Mouse (Mus musculus): ENCODE data around the gene Pkhd1. TPM values are rescaled to one million over a fixed set of nuclear protein-coding genes. Genes with fewer than 3 reads are reported as not detected.
A peak's percentile ranks its signal among the peaks of the same experiment; 100 is the strongest.

Pkhd1 gene
- polyA plus RNA-seq, 1 experiment from 2014 or later: not detected

DNA sequence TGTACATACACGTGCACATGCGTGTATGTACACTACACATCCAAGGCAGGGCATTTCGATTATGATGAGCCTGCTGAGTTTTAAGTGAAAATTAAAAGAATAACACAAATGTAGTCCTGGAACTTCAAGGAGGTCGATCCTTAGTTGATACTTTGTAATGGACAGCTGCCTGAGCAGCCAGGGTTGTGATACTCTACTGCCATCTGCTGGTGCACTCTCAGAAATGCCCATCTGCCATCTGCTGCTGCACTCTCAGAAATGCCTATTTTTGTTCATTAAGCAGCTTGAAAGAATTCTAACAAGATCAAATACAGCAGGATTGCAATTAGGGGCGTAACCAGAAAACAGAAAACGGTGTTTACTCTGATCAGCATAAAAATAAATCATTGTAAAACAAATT lies 63.5 kb downstream of the Pkhd1 start:
- Histone ChIP-seq H3K4me2 (no peak overlapping the region), H3K27ac (ENCODE audit: low read depth, low read length) (no peak overlapping the region), H3K36me3 (ENCODE audit: control insufficient read depth, insufficient read depth, low read length) (no peaks in the 10 kb centered on the region), H3K9ac (ENCODE audit: low read depth, low read length) (no peak overlapping the region), H3K27me3 (ENCODE audit: control insufficient read depth, insufficient read depth, low read length) (no peaks in the 10 kb centered on the region), H3K9me3 (replicated peaks; ENCODE audit: control insufficient read depth, low read length) (no peaks in the 10 kb centered on the region), H3K4me3 (ENCODE audit: low read depth, low read length) (no peak overlapping the region), H3K4me1 (ENCODE audit: control insufficient read depth, insufficient read depth, low read length) (no peaks in the 10 kb centered on the region)
- ATAC-seq (replicated peaks; ENCODE audit: insufficient number of reproducible peaks, low FRiP score, low TSS enrichment): no peak; the same call in 1 of the 2 replicates
- 34% methylated on average over 6 of the region's 6 CpGs for WGBS (ENCODE audit: insufficient replicate concordance)

DNA sequence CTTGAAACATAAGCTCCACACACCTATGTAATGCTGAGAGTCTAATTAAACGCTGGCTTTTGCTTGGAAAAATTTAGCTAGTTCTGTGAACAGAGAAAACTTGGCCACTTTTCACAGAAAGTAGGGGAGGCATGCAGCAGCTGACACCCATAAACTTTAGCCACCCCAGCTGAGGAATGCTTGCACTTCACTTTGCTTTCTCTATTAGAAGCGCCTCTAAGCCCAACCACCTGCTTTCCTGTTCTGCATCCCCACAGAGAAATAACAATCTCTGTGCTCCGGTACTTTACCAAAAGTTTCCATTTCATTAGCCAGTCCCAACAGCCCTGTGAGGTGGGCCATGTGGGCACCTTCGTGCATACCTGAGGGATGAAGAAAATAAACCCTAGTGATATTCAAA lies 66.5 kb downstream of the Pkhd1 start:
- WGBS (ENCODE audit: insufficient replicate concordance): 58% methylated on average over 4 of the region's 4 CpGs

DNA sequence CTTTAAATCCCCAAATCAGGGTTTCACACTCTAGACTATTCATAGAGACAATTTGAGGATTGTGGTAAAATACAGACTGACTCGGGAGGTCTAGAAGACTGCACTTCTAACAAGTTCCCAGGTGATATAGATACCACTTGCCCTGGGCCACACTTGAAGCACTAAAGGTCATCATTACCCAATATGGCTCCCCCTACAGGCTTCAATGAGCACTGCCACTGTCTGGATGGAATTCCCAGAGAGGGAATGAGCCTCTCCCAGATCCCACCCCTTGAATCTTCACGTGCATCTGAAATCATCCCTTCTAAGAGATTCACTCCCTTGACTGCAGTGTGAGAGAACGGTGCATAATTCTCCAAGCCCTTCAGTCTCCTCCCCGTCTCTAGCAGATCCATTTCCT lies 73.3 kb downstream of the Pkhd1 start:
- no peak overlapping the region for H3K4me3 ChIP-seq (ENCODE audit: low read depth, low read length)
- H3K9me3 ChIP-seq (replicated peaks; ENCODE audit: control insufficient read depth, low read length): no peaks in the 10 kb centered on the region
- no peaks in the 10 kb centered on the region for H3K36me3 ChIP-seq (ENCODE audit: control insufficient read depth, insufficient read depth, low read length)
- no peaks in the 10 kb centered on the region for H3K27me3 ChIP-seq (ENCODE audit: control insufficient read depth, insufficient read depth, low read length)
- no peak overlapping the region for H3K27ac ChIP-seq (ENCODE audit: low read depth, low read length)
- H3K4me2 ChIP-seq: no peak overlapping the region
- no peaks in the 10 kb centered on the region for H3K4me1 ChIP-seq (ENCODE audit: control insufficient read depth, insufficient read depth, low read length)
- H3K9ac ChIP-seq (ENCODE audit: low read depth, low read length): no peak overlapping the region
- 58% methylated on average over 4 of the region's 4 CpGs for WGBS (ENCODE audit: insufficient replicate concordance)
- ATAC-seq (replicated peaks; ENCODE audit: insufficient number of reproducible peaks, low FRiP score, low TSS enrichment): no peak

More for the DNA sequence above, 66.5 kb downstream of the Pkhd1 start:
- Histone ChIP-seq H3K4me3 (ENCODE audit: low read depth, low read length) (no peak overlapping the region), H3K9me3 (replicated peaks; ENCODE audit: control insufficient read depth, low read length) (no peaks in the 10 kb centered on the region), H3K9ac (ENCODE audit: low read depth, low read length) (no peak overlapping the region), H3K4me1 (ENCODE audit: control insufficient read depth, insufficient read depth, low read length) (no peaks in the 10 kb centered on the region), H3K4me2 (no peak overlapping the region), H3K27ac (ENCODE audit: low read depth, low read length) (no peak overlapping the region), H3K36me3 (ENCODE audit: control insufficient read depth, insufficient read depth, low read length) (no peaks in the 10 kb centered on the region), H3K27me3 (ENCODE audit: control insufficient read depth, insufficient read depth, low read length) (no peaks in the 10 kb centered on the region)
- ATAC-seq (replicated peaks; ENCODE audit: insufficient number of reproducible peaks, low FRiP score, low TSS enrichment): no peak

- WGBS (ENCODE audit: insufficient replicate concordance): 60% methylated on average over 7 of the region's 7 CpGs
- no peak overlapping the region for H3K9ac ChIP-seq (ENCODE audit: low read depth, low read length)
- no peak overlapping the region for H3K27ac ChIP-seq (ENCODE audit: low read depth, low read length)
- H3K9me3 ChIP-seq (replicated peaks; ENCODE audit: control insufficient read depth, low read length): no peaks in the 10 kb centered on the region
- no peak for ATAC-seq (replicated peaks; ENCODE audit: insufficient number of reproducible peaks, low FRiP score, low TSS enrichment)
- no peak overlapping the region for H3K4me3 ChIP-seq (ENCODE audit: low read depth, low read length)
- H3K4me2 ChIP-seq: no peak overlapping the region
- no peaks in the 10 kb centered on the region for H3K4me1 ChIP-seq (ENCODE audit: control insufficient read depth, insufficient read depth, low read length)
- H3K36me3 ChIP-seq (ENCODE audit: control insufficient read depth, insufficient read depth, low read length): no peaks in the 10 kb centered on the region
- no peaks in the 10 kb centered on the region for H3K27me3 ChIP-seq (ENCODE audit: control insufficient read depth, insufficient read depth, low read length)
These were observed 104.3 kb downstream of the Pkhd1 start for GRCm38 (mm10) chr1:20513364-20514084.

- H3K9me3 ChIP-seq (replicated peaks; ENCODE audit: control insufficient read depth, low read length): no peaks in the 10 kb centered on the region
- H3K4me1 ChIP-seq (ENCODE audit: control insufficient read depth, insufficient read depth, low read length): no peaks in the 10 kb centered on the region
- no peak overlapping the region for H3K4me3 ChIP-seq (ENCODE audit: low read depth, low read length)
- no peaks in the 10 kb centered on the region for H3K36me3 ChIP-seq (ENCODE audit: control insufficient read depth, insufficient read depth, low read length)
- H3K4me2 ChIP-seq: no peak overlapping the region
- no peak for ATAC-seq (replicated peaks; ENCODE audit: insufficient number of reproducible peaks, low FRiP score, low TSS enrichment)
- no peaks in the 10 kb centered on the region for H3K27me3 ChIP-seq (ENCODE audit: control insufficient read depth, insufficient read depth, low read length)
- H3K27ac ChIP-seq (ENCODE audit: low read depth, low read length): no peak overlapping the region
- 79% methylated on average over 1 of the region's 1 CpGs for WGBS (ENCODE audit: insufficient replicate concordance)
- no peak overlapping the region for H3K9ac ChIP-seq (ENCODE audit: low read depth, low read length)
These were observed 118.9 kb downstream of the Pkhd1 start for GRCm38 (mm10) chr1:20498965-20499364.

- Histone ChIP-seq H3K27ac (ENCODE audit: low read depth, low read length) (no peak overlapping the region), H3K27me3 (ENCODE audit: control insufficient read depth, insufficient read depth, low read length) (no peaks in the 10 kb centered on the region), H3K4me2 (no peak overlapping the region), H3K4me1 (ENCODE audit: control insufficient read depth, insufficient read depth, low read length) (no peaks in the 10 kb centered on the region), H3K9ac (ENCODE audit: low read depth, low read length) (no peak overlapping the region), H3K36me3 (ENCODE audit: control insufficient read depth, insufficient read depth, low read length) (no peaks in the 10 kb centered on the region), H3K9me3 (replicated peaks; ENCODE audit: control insufficient read depth, low read length) (no peaks in the 10 kb centered on the region), H3K4me3 (ENCODE audit: low read depth, low read length) (no peak overlapping the region)
- WGBS (ENCODE audit: insufficient replicate concordance): 87% methylated on average over 8 of the region's 10 CpGs
- no peak for ATAC-seq (replicated peaks; ENCODE audit: insufficient number of reproducible peaks, low FRiP score, low TSS enrichment)
These were observed 131.8 kb downstream of the Pkhd1 start for GRCm38 (mm10) chr1:20486087-20486486.

DNA sequence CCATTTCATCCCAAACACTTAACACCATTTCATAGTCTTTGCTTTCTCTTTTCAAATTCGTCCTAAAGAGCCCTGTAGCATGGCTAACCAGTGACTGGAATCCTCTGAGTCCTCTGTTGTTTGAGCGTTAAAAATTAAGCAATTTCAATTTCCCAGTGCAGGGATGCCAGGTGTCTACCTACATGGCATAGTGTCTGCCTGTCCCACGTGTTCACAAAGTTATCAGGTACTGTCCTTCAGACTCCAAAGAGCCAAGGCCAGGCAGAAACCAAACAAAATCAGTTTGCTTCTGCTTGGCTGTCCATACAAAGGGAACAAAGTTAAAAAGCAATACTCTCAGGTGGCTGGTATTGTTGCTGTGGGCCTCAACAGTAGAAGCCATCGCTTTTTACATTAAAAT lies 136.0 kb downstream of the Pkhd1 start:
- WGBS (ENCODE audit: insufficient replicate concordance): 73% methylated on average over 4 of the region's 4 CpGs
- no peaks in the 10 kb centered on the region for H3K4me1 ChIP-seq (ENCODE audit: control insufficient read depth, insufficient read depth, low read length)
- H3K4me3 ChIP-seq (ENCODE audit: low read depth, low read length): no peak overlapping the region
- H3K4me2 ChIP-seq: no peak overlapping the region
- no peak overlapping the region for H3K9ac ChIP-seq (ENCODE audit: low read depth, low read length)
- ATAC-seq (replicated peaks; ENCODE audit: insufficient number of reproducible peaks, low FRiP score, low TSS enrichment): no peak
- H3K27ac ChIP-seq (ENCODE audit: low read depth, low read length): no peak overlapping the region
- peaks cover 4% of the 10 kb centered on the region; the same call in 1 of the 2 replicates for H3K27me3 ChIP-seq (ENCODE audit: control insufficient read depth, insufficient read depth, low read length)
- H3K9me3 ChIP-seq (replicated peaks; ENCODE audit: control insufficient read depth, low read length): no peaks in the 10 kb centered on the region
- no peaks in the 10 kb centered on the region for H3K36me3 ChIP-seq (ENCODE audit: control insufficient read depth, insufficient read depth, low read length)

DNA sequence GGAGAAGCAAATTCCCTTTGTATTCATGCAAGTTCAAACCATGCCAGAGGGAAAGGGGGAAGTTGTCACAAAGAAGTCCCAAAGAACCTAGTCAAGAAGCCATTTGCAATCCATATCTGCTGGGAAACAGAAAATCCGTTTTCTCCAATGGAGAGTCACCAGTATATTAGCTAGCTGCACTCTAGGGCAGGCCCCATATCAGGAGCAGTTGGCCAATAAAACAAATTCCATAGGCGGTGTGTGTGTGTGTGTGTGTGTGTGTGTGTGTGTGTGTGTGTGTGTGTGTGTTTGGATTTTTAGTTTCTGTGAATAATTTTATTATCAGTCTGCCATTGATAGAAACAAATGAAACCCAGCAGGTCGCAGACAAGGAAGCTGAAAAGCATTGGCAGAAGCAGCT lies 139.2 kb downstream of the Pkhd1 start:
- Histone ChIP-seq H3K4me3 (ENCODE audit: low read depth, low read length) (no peak overlapping the region), H3K9ac (ENCODE audit: low read depth, low read length) (no peak overlapping the region), H3K9me3 (replicated peaks; ENCODE audit: control insufficient read depth, low read length) (no peaks in the 10 kb centered on the region), H3K4me1 (ENCODE audit: control insufficient read depth, insufficient read depth, low read length) (no peaks in the 10 kb centered on the region), H3K27me3 (ENCODE audit: control insufficient read depth, insufficient read depth, low read length) (peaks cover 4% of the 10 kb centered on the region; the same call in 1 of the 2 replicates), H3K4me2 (no peak overlapping the region), H3K27ac (ENCODE audit: low read depth, low read length) (no peak overlapping the region), H3K36me3 (ENCODE audit: control insufficient read depth, insufficient read depth, low read length) (no peaks in the 10 kb centered on the region)
- ATAC-seq (replicated peaks; ENCODE audit: insufficient number of reproducible peaks, low FRiP score, low TSS enrichment): no peak
- WGBS (ENCODE audit: insufficient replicate concordance): 76% methylated on average over 3 of the region's 3 CpGs

GRCm38 (mm10) chr1:20478266-20478659 lies 139.6 kb downstream of the Pkhd1 start:
- Histone ChIP-seq H3K9me3 (replicated peaks; ENCODE audit: control insufficient read depth, low read length) (no peaks in the 10 kb centered on the region), H3K27ac (ENCODE audit: low read depth, low read length) (no peak overlapping the region), H3K4me3 (ENCODE audit: low read depth, low read length) (peak overlapping the region; percentile 37), H3K4me1 (ENCODE audit: control insufficient read depth, insufficient read depth, low read length) (no peaks in the 10 kb centered on the region), H3K4me2 (peak overlapping the region; percentile 68), H3K27me3 (ENCODE audit: control insufficient read depth, insufficient read depth, low read length) (peaks cover 4% of the 10 kb centered on the region; the same call in 1 of the 2 replicates), H3K36me3 (ENCODE audit: control insufficient read depth, insufficient read depth, low read length) (no peaks in the 10 kb centered on the region), H3K9ac (ENCODE audit: low read depth, low read length) (no peak overlapping the region)
- no peak for ATAC-seq (replicated peaks; ENCODE audit: insufficient number of reproducible peaks, low FRiP score, low TSS enrichment)
- WGBS (ENCODE audit: insufficient replicate concordance): 42% methylated on average over 6 of the region's 6 CpGs

All from heart, embryonic 11.5 days (tissue).